Mouse (Mus musculus) adipocyte (in vitro differentiated cells): ENCODE measurements around the gene Ankrd17.

ENCODE experiments used
- DNase-seq: peaks from one replicate; pipeline ENCODE4 v3.0.0-alpha.2; 2016; ENCODE audit warnings: low spot score

Gene Ankrd17

GRCm38 (mm10) chr5:90217791-90218190, 148.6 kb downstream of the Ankrd17 start:
- DNase-seq: no peak

GRCm38 (mm10) chr5:90217226-90217625, 149.2 kb downstream of the Ankrd17 start:
- no peak for DNase-seq

GRCm38 (mm10) chr5:90213356-90213755, 153.0 kb downstream of the Ankrd17 start:
- DNase-seq: no peak

- peak; percentile 81 for DNase-seq
Measured at GRCm38 (mm10) chr5:90203168-90203567, 163.2 kb downstream of the Ankrd17 start.

GRCm38 (mm10) chr5:90202447-90203117, 163.8 kb downstream of the Ankrd17 start:
- DNase-seq: no peak

GRCm38 (mm10) chr5:90199922-90200632, 166.3 kb downstream of the Ankrd17 start:
- no peak for DNase-seq

GRCm38 (mm10) chr5:90194831-90195230, 171.5 kb downstream of the Ankrd17 start:
- peak; percentile 83 for DNase-seq

GRCm38 (mm10) chr5:90182782-90183181, 183.6 kb downstream of the Ankrd17 start:
- no peak for DNase-seq

- DNase-seq: no peak
Measured at GRCm38 (mm10) chr5:90179094-90179493, 187.3 kb downstream of the Ankrd17 start.

- no peak for DNase-seq
Measured at GRCm38 (mm10) chr5:90178116-90178515, 188.3 kb downstream of the Ankrd17 start.
